Mouse (Mus musculus) thymus, adult 18-20 months (tissue): Measurements from ENCODE around the gene Wdr78.

Experiments used
- DNase-seq, 2 experiments: peaks; one replicate each; pipeline ENCODE4 v3.0.0; 2022; ENCODE audit warnings: mixed read lengths in 2 of 2

Gene Wdr78

GRCm38 (mm10) chr4:103114184-103115111 is at the start of gene Wdr78, which contains the start of gene Mier1:
Gene Wdr78 (minus strand): TSS chr4:103114555.
Gene Mier1 (plus strand): TSS chr4:103114390.
- peak; percentile 92 to 93 for DNase-seq

GRCm38 (mm10) chr4:103158781-103159180 is 44.4 kb upstream of the Wdr78 start:
- no peak for DNase-seq

GRCm38 (mm10) chr4:103151946-103152345 is 37.6 kb upstream of the Wdr78 start:
- no peak for DNase-seq

- peak; percentile 51 to 61 for DNase-seq
Measured at GRCm38 (mm10) chr4:103146339-103146738, 32.0 kb upstream of the Wdr78 start.

- no peak for DNase-seq
Measured at GRCm38 (mm10) chr4:103136946-103137345, 22.6 kb upstream of the Wdr78 start.

GRCm38 (mm10) chr4:103126533-103126932 is 12.2 kb upstream of the Wdr78 start:
- no peak for DNase-seq

GRCm38 (mm10) chr4:103123606-103124005 is 9.3 kb upstream of the Wdr78 start:
- no peak for DNase-seq

GRCm38 (mm10) chr4:103123086-103123485 is 8.7 kb upstream of the Wdr78 start:
- no peak for DNase-seq

GRCm38 (mm10) chr4:103120874-103121389 is 6.6 kb upstream of the Wdr78 start:
- no peak for DNase-seq

- no peak for DNase-seq
Measured at GRCm38 (mm10) chr4:103120395-103120794, 6.0 kb upstream of the Wdr78 start.

GRCm38 (mm10) chr4:103120028-103120384 is 5.7 kb upstream of the Wdr78 start:
- DNase-seq, result no peak

- peak; percentile 80 to 81 for DNase-seq
Measured at GRCm38 (mm10) chr4:103119229-103120027, 5.1 kb upstream of the Wdr78 start.

- DNase-seq, result no peak
Measured at GRCm38 (mm10) chr4:103118888-103119228, 4.5 kb upstream of the Wdr78 start.

- peak in 1 of 2 experiments; percentile 27 for DNase-seq
Measured at GRCm38 (mm10) chr4:103113402-103113801, 953 bp downstream of the Wdr78 start.

GRCm38 (mm10) chr4:103112651-103113050 is 1.7 kb downstream of the Wdr78 start:
- DNase-seq, result no peak

GRCm38 (mm10) chr4:103098532-103098931 is 15.8 kb downstream of the Wdr78 start:
- DNase-seq, result no peak

GRCm38 (mm10) chr4:103095921-103096320 is 18.4 kb downstream of the Wdr78 start:
- no peak for DNase-seq

GRCm38 (mm10) chr4:103085237-103085636 is 29.1 kb downstream of the Wdr78 start:
- DNase-seq, result no peak

- DNase-seq, result no peak
Measured at GRCm38 (mm10) chr4:103070631-103071030, 43.7 kb downstream of the Wdr78 start.

GRCm38 (mm10) chr4:103067906-103068655 is 46.3 kb downstream of the Wdr78 start:
- DNase-seq, result no peak

- DNase-seq, result peak; percentile 44 to 80
Measured at GRCm38 (mm10) chr4:103064976-103065375, 49.4 kb downstream of the Wdr78 start.

GRCm38 (mm10) chr4:103064421-103064820 is 49.9 kb downstream of the Wdr78 start:
- DNase-seq, result peak in 1 of 2 experiments; percentile 62

GRCm38 (mm10) chr4:103056909-103057308 is 57.4 kb downstream of the Wdr78 start:
- no peak for DNase-seq
